In the genomic region with DNA sequence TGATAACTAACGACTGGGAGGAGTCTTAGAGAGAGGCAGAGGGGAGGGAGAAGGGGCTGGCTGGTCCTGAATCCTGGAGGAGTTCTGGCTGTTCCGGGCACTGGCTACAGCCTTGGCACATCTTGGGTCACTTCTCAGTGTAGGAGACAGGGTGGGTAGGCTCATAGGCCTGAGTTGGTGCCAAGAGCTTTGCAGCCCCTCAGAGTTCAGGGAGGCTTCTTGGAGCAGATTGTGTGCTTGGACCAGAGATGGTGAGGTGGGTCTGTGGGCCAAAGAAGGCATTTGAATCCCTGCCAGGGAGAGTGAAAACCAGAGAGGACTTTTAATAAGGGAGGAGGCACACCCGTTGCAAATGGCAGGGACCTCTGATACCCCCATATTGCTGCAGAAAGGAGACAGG, we compare ENCODE assay signal across 9 mouse cellular contexts. TPM values are rescaled to one million over a fixed set of nuclear protein-coding genes. Genes with fewer than 3 reads are reported as not detected.
DNase-seq lines count a peak whose midpoint lies in the region; ATAC-seq and TF ChIP-seq lines count a peak whose summit lies in the region.
"Had no signal": no experiment of that assay in that cellular context is flagged by ENCODE, and none has a peak within 500 bp of the region (broad histone marks: within the 10 kb centered on the region; RNA-seq: fewer than 3 reads in every experiment).

No protein-coding gene starts in this region.

- 3% methylated on average over 3 of the region's 3 CpGs for WGBS in limb, embryonic 12.5 days
- 10% methylated on average over 3 of the region's 3 CpGs for WGBS in stomach, postnatal 0 days

- peaks cover 33% of the 10 kb centered on the region for H3K36me3 ChIP-seq in limb, embryonic 12.5 days
- H3K36me3 ChIP-seq in stomach, postnatal 0 days (ENCODE audit: control insufficient read depth, insufficient read depth, low read length) = no peaks in the 10 kb centered on the region

- peak; percentile 12 for DNase-seq in cerebellum, adult 9-11 months
- no peak for DNase-seq in cerebellum, adult 11 months
- peak; percentile 69 to 70 for DNase-seq in right cerebral cortex, postnatal 10 days (ENCODE audit: low spot score in 2 of 2)
- DNase-seq in right cerebral cortex, postnatal 4 days = no peak
- no peak for DNase-seq in stomach, postnatal 0 days (ENCODE audit: low spot score)
- no peak for DNase-seq in thymus, postnatal 14 days
- DNase-seq: B cell, adult 2 months had no signal

- TF ChIP-seq EP300 in stomach, postnatal 0 days (optimal IDR thresholded peaks at IDR 0.05) = no peak

- peak overlapping the region; percentile 95 for H3K27ac ChIP-seq in limb, embryonic 12.5 days
- peak overlapping the region; percentile 87 for H3K27ac ChIP-seq in stomach, postnatal 0 days (replicated peaks)

- H3K9ac ChIP-seq in limb, embryonic 12.5 days (replicated peaks) = peak overlapping the region; percentile 97
- H3K9ac ChIP-seq in stomach, postnatal 0 days (ENCODE audit: low read length) = peak overlapping the region; percentile 81

- TF ChIP-seq CTCF in stomach, postnatal 0 days (IDR thresholded peaks at IDR 0.05; ENCODE audit: low read depth) = no peak

- no peaks in the 10 kb centered on the region for H3K27me3 ChIP-seq in limb, embryonic 12.5 days
- no peaks in the 10 kb centered on the region for H3K27me3 ChIP-seq in stomach, postnatal 0 days (ENCODE audit: control insufficient read depth, insufficient read depth, low read length)

- peak overlapping the region; percentile 85 for H3K4me3 ChIP-seq in limb, embryonic 12.5 days (replicated peaks)
- H3K4me3 ChIP-seq in stomach, postnatal 0 days (ENCODE audit: low read depth, low read length) = peak overlapping the region; percentile 53

- peak overlapping the region; percentile 82 for H3K4me2 ChIP-seq in limb, embryonic 12.5 days
- H3K4me2 ChIP-seq in stomach, postnatal 0 days (replicated peaks; ENCODE audit: low read depth) = peak overlapping the region; percentile 94

- H3K4me1 ChIP-seq in limb, embryonic 12.5 days (replicated peaks) = peaks cover 38% of the 10 kb centered on the region
- H3K4me1 ChIP-seq in stomach, postnatal 0 days (replicated peaks; ENCODE audit: control insufficient read depth, insufficient read depth) = no peaks in the 10 kb centered on the region; the same call in 1 of the 2 replicates

- peaks cover 23% of the 10 kb centered on the region for H3K9me3 ChIP-seq in limb, embryonic 12.5 days
- no peaks in the 10 kb centered on the region for H3K9me3 ChIP-seq in stomach, postnatal 0 days (ENCODE audit: control insufficient read depth, low read length)

- ATAC-seq in limb, embryonic 12.5 days (ENCODE audit: insufficient number of reproducible peaks, insufficient read depth, low FRiP score, low TSS enrichment, low read depth) = no peak
- no peak for ATAC-seq in stomach, postnatal 0 days (ENCODE audit: low FRiP score, low TSS enrichment)
- ATAC-seq in erythroid progenitor cell, adult 5-6 weeks (replicated peaks; ENCODE audit: low FRiP score, poor library complexity, severe bottlenecking) = no peak

RNA-seq across cellular contexts. Expression of a gene that starts 1.3 kb away (rescaled TPM):
- 253 and 255 TPM in 2 replicates for polyA plus RNA-seq in limb, embryonic 12.5 days (2016; fragmentation: Nextera tagmentation; extraction: Ambion mirVana)
- 109 and 112 TPM in 2 replicates for polyA plus RNA-seq in stomach, postnatal 0 days (2015; fragmentation: Nextera tagmentation; extraction: Ambion mirVana)
- not detected in 2 replicates for total RNA-seq in erythroid progenitor cell, adult 5-6 weeks (2015; ENCODE audit: low replicate concordance)
- not detected in 2 replicates for total RNA-seq in erythroid progenitor cell, adult 5-6 weeks (2017; ENCODE audit: low replicate concordance)

Comparison
In these comparisons a context has a peak if more than half of its experiments do, and no peak if none do; other contexts are left out.
1. DNase-seq: peak in cerebellum, adult 9-11 months (single experiment) and right cerebral cortex, postnatal 10 days (2 of 2); none in cerebellum, adult 11 months (single experiment), right cerebral cortex, postnatal 4 days (single experiment), stomach, postnatal 0 days (single experiment) and thymus, postnatal 14 days (single experiment).